In the genomic region with DNA sequence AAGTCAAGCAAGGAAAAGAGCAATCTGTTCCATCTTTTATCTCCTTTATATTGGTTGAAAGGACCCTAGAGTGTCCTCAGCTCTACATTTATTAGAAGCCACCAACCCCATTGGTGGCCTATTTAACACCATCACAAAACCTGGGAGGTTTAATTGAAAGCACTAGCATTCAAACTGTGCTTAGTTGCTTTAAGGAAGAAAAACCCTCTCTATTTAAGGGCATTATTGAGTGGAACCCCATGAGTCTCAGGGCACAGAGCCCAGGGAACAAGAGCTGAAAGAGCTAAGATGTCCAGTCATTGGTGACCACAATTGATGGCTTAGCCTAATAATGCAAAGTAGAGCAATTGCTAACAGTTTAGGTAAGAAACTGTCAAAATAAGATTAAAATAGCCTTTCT, we compare ENCODE assay signal across 22 mouse cellular contexts.
DNase-seq lines count a peak whose midpoint lies in the region; ATAC-seq and TF ChIP-seq lines count a peak whose summit lies in the region.
"Had no signal": no experiment of that assay in that cellular context is flagged by ENCODE, and none has a peak within 500 bp of the region (broad histone marks: within the 10 kb centered on the region; RNA-seq: fewer than 3 reads in every experiment).

No protein-coding gene starts in this region.

- no peaks in the 10 kb centered on the region for H3K36me3 ChIP-seq in forebrain, embryonic 12.5 days (replicated peaks)
- no peaks in the 10 kb centered on the region for H3K36me3 ChIP-seq in forebrain, postnatal 0 days (ENCODE audit: insufficient read depth)
- H3K36me3 ChIP-seq: embryonic facial prominence, embryonic 15.5 days; heart, embryonic 13.5 days; hindbrain, embryonic 12.5 days had no signal

- H3K4me2 ChIP-seq in forebrain, embryonic 12.5 days, result no peak overlapping the region
- no peak overlapping the region for H3K4me2 ChIP-seq in forebrain, postnatal 0 days (ENCODE audit: low read depth)
- H3K4me2 ChIP-seq: embryonic facial prominence, embryonic 15.5 days; heart, embryonic 13.5 days; hindbrain, embryonic 12.5 days had no signal

- peaks cover 30% of the 10 kb centered on the region for H3K27me3 ChIP-seq in forebrain, embryonic 12.5 days
- no peaks in the 10 kb centered on the region for H3K27me3 ChIP-seq in forebrain, postnatal 0 days (ENCODE audit: insufficient read depth, low read length)
- H3K27me3 ChIP-seq: CH12.LX; embryonic facial prominence, embryonic 15.5 days; heart, embryonic 13.5 days; hindbrain, embryonic 12.5 days had no signal

- intact Hi-C loops in left cerebral cortex, postnatal 4 days (cut with DNase I), result no loop called here

- no peak overlapping the region for H3K9ac ChIP-seq in forebrain, embryonic 12.5 days
- H3K9ac ChIP-seq in forebrain, postnatal 0 days, result no peak overlapping the region
- H3K9ac ChIP-seq: embryonic facial prominence, embryonic 15.5 days; heart, embryonic 13.5 days; hindbrain, embryonic 12.5 days had no signal

- H3K9me3 ChIP-seq in forebrain, embryonic 12.5 days, result no peaks in the 10 kb centered on the region
- H3K9me3 ChIP-seq in forebrain, postnatal 0 days (ENCODE audit: low read length), result no peaks in the 10 kb centered on the region
- H3K9me3 ChIP-seq: embryonic facial prominence, embryonic 15.5 days; heart, embryonic 13.5 days; hindbrain, embryonic 12.5 days had no signal

- H3K4me3 ChIP-seq in forebrain, embryonic 12.5 days (replicated peaks), result no peak overlapping the region
- no peak overlapping the region for H3K4me3 ChIP-seq in forebrain, postnatal 0 days (ENCODE audit: low read depth, low read length)
- H3K4me3 ChIP-seq: embryonic facial prominence, embryonic 15.5 days; heart, embryonic 13.5 days; hindbrain, embryonic 12.5 days had no signal

- no peak for TF ChIP-seq CTCF in forebrain, postnatal 0 days (IDR thresholded peaks at IDR 0.05; ENCODE audit: low read depth)

- H3K27ac ChIP-seq in forebrain, embryonic 12.5 days, result no peak overlapping the region
- no peak overlapping the region for H3K27ac ChIP-seq in forebrain, postnatal 0 days (ENCODE audit: low read depth, low read length)
- H3K27ac ChIP-seq: embryonic facial prominence, embryonic 15.5 days; heart, embryonic 13.5 days; hindbrain, embryonic 12.5 days had no signal

- DNase-seq in forebrain, postnatal 0 days, result no peak
- peak; percentile 0 for DNase-seq in left cerebral cortex, postnatal 4 days
- no peak for DNase-seq in left cerebral cortex, adult 11 months (ENCODE audit: low spot score)
- DNase-seq in brain, adult 2 months (ENCODE audit: low read depth, low spot score), result peak; percentile 21
- no peak for DNase-seq in cerebellum, adult 11-12 months
- DNase-seq: adrenal gland, adult 8-10 months; adrenal gland, postnatal 36 days; cerebellum, adult 18-20 months; cerebellum, adult 9-11 months; cerebellum, postnatal 36 days; embryo, embryonic 11 days; gastrocnemius, postnatal 36 days; heart, adult 11 months; heart, postnatal 36 days; kidney, adult 2 months had no signal

- 0 out of 2 replicates have a peak, but pooled peaks have one; percentile 20 for ATAC-seq in forebrain, embryonic 12.5 days (ENCODE audit: low FRiP score)
- no peak for ATAC-seq in forebrain, postnatal 0 days
- ATAC-seq in megakaryocyte-erythroid progenitor cell, adult 5-6 weeks (replicated peaks; ENCODE audit: low FRiP score, low TSS enrichment, poor library complexity, severe bottlenecking), result no peak
- ATAC-seq: intestine, embryonic 16.5 days had no signal

- no peaks in the 10 kb centered on the region for H3K4me1 ChIP-seq in forebrain, embryonic 12.5 days
- H3K4me1 ChIP-seq in forebrain, postnatal 0 days (ENCODE audit: insufficient read depth), result no peaks in the 10 kb centered on the region
- H3K4me1 ChIP-seq: embryonic facial prominence, embryonic 15.5 days; heart, embryonic 13.5 days; hindbrain, embryonic 12.5 days had no signal

Comparison
In these comparisons a context has a peak if more than half of its experiments do, and no peak if none do; other contexts are left out.
1. DNase-seq: peak in left cerebral cortex, postnatal 4 days (single experiment) and brain, adult 2 months (single experiment); none in forebrain, postnatal 0 days (single experiment), left cerebral cortex, adult 11 months (single experiment) and cerebellum, adult 11-12 months (single experiment).